Mouse (Mus musculus) kidney, postnatal 0 days (tissue): ENCODE data around the gene Gchfr. TPM values are rescaled to one million over a fixed set of nuclear protein-coding genes. Genes with fewer than 3 reads are reported as not detected.

ENCODE experiments used
- ATAC-seq: fragments of 200-750 bp; cut with Nextera tagmentation; replicated peaks from 2 replicates; pipeline ENCODE4 v1.8.0; 2017; ENCODE audit warnings: low read depth, moderate number of reproducible peaks, moderate TSS enrichment, moderate library complexity; ENCODE audit not compliant: low FRiP score
- DNase-seq: peaks from one replicate; pipeline ENCODE4 v3.0.0-alpha.2; 2016; ENCODE audit warnings: low spot score
- H3K27ac ChIP-seq: fragments of 300-500 bp; sonication (generic); 2 replicates; pipeline ENCODE4 v1.5.1; 2014; ENCODE audit warnings: mild to moderate bottlenecking
- H3K27me3 ChIP-seq: fragments of 300-500 bp; sonication (generic); 2 replicates; pipeline ENCODE4 v1.6.1; 2014; ENCODE audit warnings: low read length, mixed read lengths; ENCODE audit not compliant: insufficient read depth
- H3K36me3 ChIP-seq: fragments of 300-500 bp; sonication (generic); 2 replicates; pipeline ENCODE4 v1.6.1; 2014; ENCODE audit warnings: low read length, mixed read lengths; ENCODE audit not compliant: insufficient read depth
- H3K4me1 ChIP-seq: fragments of 300-500 bp; sonication (generic); replicated peaks from 2 replicates; pipeline ENCODE4 v1.6.1; 2014; ENCODE audit warnings: antibody characterized with exemption, low read length, mixed read lengths; ENCODE audit not compliant: insufficient read depth
- H3K4me2 ChIP-seq: fragments of 300-500 bp; sonication (generic); 2 replicates; pipeline ENCODE4 v1.6.1; 2014; ENCODE audit warnings: mild to moderate bottlenecking, low read length, moderate library complexity, mixed read lengths
- H3K4me3 ChIP-seq: fragments of 300-500 bp; sonication (generic); replicated peaks from 2 replicates; pipeline ENCODE4 v1.5.1; 2014; ENCODE audit warnings: low read depth, low read length
- H3K9ac ChIP-seq: fragments of 300-500 bp; sonication (generic); 2 replicates; pipeline ENCODE4 v1.6.1; 2014; ENCODE audit warnings: low read depth, low read length
- H3K9me3 ChIP-seq: fragments of 300-500 bp; sonication (generic); replicated peaks from 2 replicates; pipeline ENCODE4 v1.6.1; 2016; ENCODE audit warnings: low read length, inconsistent platforms, mixed read lengths
- CTCF ChIP-seq: IDR thresholded peaks from 2 replicates; pipeline ENCODE4 v1.5.1; 2016; ENCODE audit warnings: antibody characterized with exemption, low read depth, mild to moderate bottlenecking, moderate library complexity
- WGBS: fragments of 180-500 bp; shearing (Covaris S2); extraction: QIAGEN DNeasy Blood & Tissue Kit; methylation state at CpG from one replicate; pipeline ENCODE4 v1.1.7; 2014; 5-methylcytosine and 5-hydroxymethylcytosine counted together
- polyA plus RNA-seq: library from polyadenylated mRNA; unstranded; fragments of >200 nt; fragmentation: Nextera tagmentation; extraction: Ambion mirVana; gene quantifications from 2 replicates; pipeline ENCODE4 v1.2.1, GENCODE M21; 2015

The Gchfr gene
- polyA plus RNA-seq, 1 experiment from 2014 or later: 35.0 TPM

DNA sequence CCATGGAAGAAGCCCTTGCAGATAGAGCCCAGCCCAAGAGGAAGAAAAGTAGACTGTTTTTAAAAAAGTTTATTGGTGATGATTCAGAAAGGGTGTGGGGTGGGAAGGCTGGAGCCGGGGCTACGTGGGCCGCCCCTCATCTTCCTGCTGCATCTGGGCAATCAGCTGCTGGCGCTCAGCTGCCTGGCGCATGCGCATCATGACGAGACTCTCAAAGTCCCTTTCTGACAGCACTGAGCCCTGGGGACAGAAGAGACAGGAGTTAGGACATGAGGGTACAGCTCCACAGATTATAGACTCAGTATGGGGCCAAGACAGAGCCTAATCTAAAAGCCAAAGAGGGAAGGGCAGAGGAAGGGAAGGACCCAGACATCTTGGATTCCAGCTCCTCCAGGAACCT lies 4.9 kb downstream of the Gchfr start:
- H3K4me2 ChIP-seq: no peak overlapping the region
- peaks cover 23% of the 10 kb centered on the region for H3K4me1 ChIP-seq
- ATAC-seq (no peak), DNase-seq (no peak)
- H3K27me3 ChIP-seq: no peaks in the 10 kb centered on the region
- H3K4me3 ChIP-seq: no peak overlapping the region
- H3K27ac ChIP-seq: no peak overlapping the region; the same call in 1 of the 2 replicates
- H3K9me3 ChIP-seq: no peaks in the 10 kb centered on the region
- TF ChIP-seq CTCF: no peak
- WGBS: 84% methylated on average over 7 of the region's 7 CpGs
- H3K36me3 ChIP-seq: no peaks in the 10 kb centered on the region
- no peak overlapping the region for H3K9ac ChIP-seq

DNA sequence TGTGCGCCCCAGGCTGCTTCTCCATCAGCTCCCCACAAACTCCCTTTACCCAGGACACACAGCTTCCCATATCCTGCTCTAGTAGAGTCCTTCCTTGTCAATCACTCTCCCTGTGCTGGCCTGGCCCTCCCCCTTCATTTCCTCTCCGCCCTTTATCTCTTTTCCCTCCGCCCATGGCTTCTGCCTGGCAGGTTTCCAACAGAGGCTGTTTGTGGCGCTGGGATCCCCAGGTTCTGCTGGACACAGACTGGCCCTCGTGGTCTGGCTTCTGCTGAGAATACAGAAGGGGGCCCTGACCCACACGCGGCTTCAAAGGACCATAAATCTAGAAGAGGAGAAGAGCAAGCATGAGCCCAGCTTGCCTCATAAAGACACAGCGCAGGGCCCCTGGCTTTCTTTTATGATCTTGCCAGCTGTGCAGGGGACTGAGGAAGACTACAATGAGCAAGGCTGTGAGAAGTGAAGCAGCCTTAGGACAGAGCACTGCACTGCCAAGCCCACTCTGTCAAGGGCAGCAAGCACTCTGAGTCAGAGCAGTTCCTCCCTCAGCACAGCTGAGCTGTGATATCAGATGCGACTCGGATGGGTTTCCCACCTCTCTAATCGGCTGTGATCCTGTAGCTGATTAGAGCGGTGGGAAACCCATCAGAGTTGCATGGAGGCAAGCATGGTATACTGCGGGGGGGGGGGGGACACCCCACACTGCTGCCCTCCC lies 5.4 kb downstream of the Gchfr start:
- WGBS: 13% methylated on average over 13 of the region's 13 CpGs
- H3K27me3 ChIP-seq: no peaks in the 10 kb centered on the region
- ATAC-seq (peak; percentile 47), DNase-seq (peak; percentile 85)
- no peaks in the 10 kb centered on the region for H3K36me3 ChIP-seq
- no peak overlapping the region; the same call in 1 of the 2 replicates for H3K4me2 ChIP-seq
- peak overlapping the region; percentile 55; the same call in 1 of the 2 replicates for H3K27ac ChIP-seq
- H3K4me3 ChIP-seq: no peak overlapping the region
- no peaks in the 10 kb centered on the region for H3K9me3 ChIP-seq
- peaks cover 18% of the 10 kb centered on the region for H3K4me1 ChIP-seq
- no peak for TF ChIP-seq CTCF
- no peak overlapping the region for H3K9ac ChIP-seq

- no peak within 1 kb of the TSS for H3K4me3 ChIP-seq
- ATAC-seq (no peak; the same call in 1 of the 2 replicates), DNase-seq (no peak)
- H3K4me2 ChIP-seq: no peak within 1 kb of the TSS
- no peak within 1 kb of the TSS; the same call in 1 of the 2 replicates for H3K27ac ChIP-seq
- 42% methylated on average over 8 of the region's 8 CpGs for WGBS
- no peak for TF ChIP-seq CTCF
- H3K27me3 ChIP-seq: no peaks in the 10 kb centered on the region
- H3K4me1 ChIP-seq: peaks cover 16% of the 10 kb centered on the region
- no peaks in the 10 kb centered on the region for H3K9me3 ChIP-seq
- H3K9ac ChIP-seq: no peak within 1 kb of the TSS
- no peaks in the 10 kb centered on the region for H3K36me3 ChIP-seq
Measured at GRCm38 (mm10) chr2:119173991-119174651, 6.5 kb downstream of the Gchfr start, which contains the start of gene Gm14137. Gene Gm14137, plus strand, starts transcription at chr2:119174509.

GRCm38 (mm10) chr2:119174866-119175265 lies 7.3 kb downstream of the Gchfr start:
- H3K9ac ChIP-seq: no peak overlapping the region
- no peak for TF ChIP-seq CTCF
- no peak for ATAC-seq
- H3K4me2 ChIP-seq: no peak overlapping the region
- H3K27me3 ChIP-seq: no peaks in the 10 kb centered on the region
- H3K4me1 ChIP-seq: peaks cover 16% of the 10 kb centered on the region
- 45% methylated on average over 14 of the region's 14 CpGs for WGBS
- no peak overlapping the region; the same call in 1 of the 2 replicates for H3K27ac ChIP-seq
- peaks cover 4% of the 10 kb centered on the region; the same call in 1 of the 2 replicates for H3K36me3 ChIP-seq
- H3K9me3 ChIP-seq: no peaks in the 10 kb centered on the region
- H3K4me3 ChIP-seq: no peak overlapping the region
- DNase-seq: no peak

- H3K27ac ChIP-seq: no peak overlapping the region
- ATAC-seq (no peak), DNase-seq (peak; percentile 39)
- H3K9me3 ChIP-seq: no peaks in the 10 kb centered on the region
- peaks cover 16% of the 10 kb centered on the region for H3K4me1 ChIP-seq
- no peak overlapping the region for H3K4me2 ChIP-seq
- no peak overlapping the region for H3K4me3 ChIP-seq
- H3K36me3 ChIP-seq: peaks cover 8% of the 10 kb centered on the region; the same call in 1 of the 2 replicates
- TF ChIP-seq CTCF: no peak
- whole genome bisulfite sequencing: 48% methylated on average over 6 of the region's 6 CpGs
- no peaks in the 10 kb centered on the region for H3K27me3 ChIP-seq
- H3K9ac ChIP-seq: no peak overlapping the region
Measured at GRCm38 (mm10) chr2:119175614-119176013, 8.0 kb downstream of the Gchfr start.

DNA sequence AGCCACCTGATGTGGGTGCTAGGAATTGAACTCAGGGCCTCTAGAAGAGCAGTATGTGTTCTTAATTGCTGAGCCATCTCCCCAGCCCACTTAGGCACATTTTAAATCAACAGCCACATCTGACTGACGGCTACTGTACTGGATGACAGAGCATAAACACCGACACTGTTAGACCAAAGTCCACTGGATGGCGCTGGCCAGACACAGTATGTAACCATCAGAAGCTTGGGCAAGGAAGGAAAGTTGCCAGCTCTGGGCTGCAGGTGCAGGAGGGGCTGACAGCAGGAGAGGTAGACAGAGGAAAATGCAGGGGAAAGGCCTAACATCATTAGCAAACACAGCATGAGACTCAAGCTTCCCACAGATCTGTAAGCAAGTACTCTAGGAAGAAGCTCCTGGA lies 9.2 kb downstream of the Gchfr start:
- TF ChIP-seq CTCF: 0 out of 2 replicates have a peak, but pooled peaks have one; percentile 25
- no peaks in the 10 kb centered on the region for H3K27me3 ChIP-seq
- peaks cover 8% of the 10 kb centered on the region; the same call in 1 of the 2 replicates for H3K36me3 ChIP-seq
- no peaks in the 10 kb centered on the region for H3K9me3 ChIP-seq
- DNase-seq (no peak), ATAC-seq (no peak)
- WGBS: 48% methylated on average over 3 of the region's 3 CpGs
- H3K27ac ChIP-seq: no peak overlapping the region
- H3K4me2 ChIP-seq: no peak overlapping the region
- H3K4me1 ChIP-seq: peaks cover 16% of the 10 kb centered on the region
- H3K9ac ChIP-seq: no peak overlapping the region
- H3K4me3 ChIP-seq: no peak overlapping the region
